Mouse (Mus musculus) frontal cortex, postnatal 25 days (tissue): Measurements from ENCODE around the gene Fam83f.
"Not testable (repeated sequence)": the region's sequence is repeated elsewhere in the genome, so short reads cannot be mapped to it uniquely, and the experiment has no call there.

Experiments
- DNase-seq, 2 experiments: peaks; one replicate each; pipeline ENCODE4 v3.0.0; 2022; ENCODE audit warnings: low spot score in 2 of 2

Fam83f gene

DNA sequence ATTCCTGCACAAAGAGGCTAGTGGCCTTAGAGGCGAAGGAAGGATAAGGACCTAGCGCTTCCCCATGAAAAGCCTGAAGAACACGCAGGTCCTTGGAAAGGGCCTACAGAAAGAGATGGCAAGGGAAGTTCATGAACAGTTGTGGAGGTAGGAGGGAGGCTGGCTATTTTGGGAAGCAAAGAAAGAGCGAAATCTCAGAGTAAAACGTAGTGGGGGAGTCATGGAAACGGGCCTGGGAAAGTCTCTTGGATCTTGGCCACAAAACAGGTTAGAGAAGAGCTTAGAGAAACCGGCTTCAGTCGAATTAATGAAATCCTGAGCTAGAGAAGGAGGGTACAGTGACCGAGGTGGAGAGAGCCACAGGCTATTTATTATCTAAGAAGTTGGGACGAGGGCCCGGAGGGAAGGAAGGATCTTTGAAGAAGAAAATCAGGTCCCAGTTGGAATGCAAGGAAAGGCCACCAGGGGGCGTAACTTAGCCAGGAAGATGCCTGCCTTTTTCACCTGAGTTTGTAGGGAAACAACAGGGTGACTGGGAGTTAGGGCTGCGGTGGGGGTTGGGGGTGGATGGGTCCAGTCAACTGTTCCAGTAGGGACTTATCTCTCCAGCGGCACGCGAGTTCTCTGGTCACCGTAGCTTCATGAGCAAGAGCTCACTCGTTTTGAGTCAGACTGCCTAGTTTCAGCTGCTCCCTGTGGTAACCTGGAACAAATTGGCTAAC, 34.3 kb downstream of the Fam83f start:
- DNase-seq: peak; percentile 83 to 84

DNA sequence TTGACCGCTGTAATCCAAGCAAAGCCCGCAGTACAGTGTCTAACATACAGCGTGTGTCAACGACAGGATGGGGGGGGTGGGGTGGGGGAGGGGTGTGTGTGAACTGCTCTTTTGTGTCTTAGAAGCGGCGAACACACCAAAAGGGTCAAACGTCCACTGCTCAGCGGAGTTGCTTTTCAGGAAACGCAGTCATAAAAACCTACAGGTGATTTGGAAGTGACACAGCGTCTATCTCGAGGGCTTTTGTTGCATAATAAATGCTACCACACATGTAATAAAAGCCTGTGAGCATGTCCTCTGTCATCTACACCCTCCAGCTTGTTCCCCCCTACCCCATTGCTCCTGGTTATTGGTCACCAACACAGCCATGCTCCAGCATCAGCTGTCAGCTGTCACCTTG, 34.9 kb downstream of the Fam83f start:
- DNase-seq: no peak

DNA sequence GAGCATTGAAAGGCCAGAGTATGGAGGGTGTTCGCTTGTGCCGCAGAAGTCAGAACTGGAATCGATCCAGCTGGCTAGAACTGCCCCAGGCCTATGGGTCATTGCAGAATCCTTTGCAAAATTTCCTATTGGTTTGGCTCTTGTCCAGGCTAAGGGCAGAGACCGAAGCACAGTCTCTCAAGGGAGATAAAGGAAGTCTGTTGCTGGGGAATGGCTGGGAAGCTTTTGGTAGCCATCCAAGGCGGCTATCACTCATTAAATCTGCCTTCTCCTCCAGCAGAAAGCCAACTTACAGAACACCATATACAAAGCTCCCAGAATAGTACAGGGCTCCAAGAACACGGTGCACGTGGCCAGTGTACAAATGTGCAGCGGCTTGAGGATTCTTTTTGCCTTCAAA, 35.4 kb downstream of the Fam83f start:
- DNase-seq: no peak

DNA sequence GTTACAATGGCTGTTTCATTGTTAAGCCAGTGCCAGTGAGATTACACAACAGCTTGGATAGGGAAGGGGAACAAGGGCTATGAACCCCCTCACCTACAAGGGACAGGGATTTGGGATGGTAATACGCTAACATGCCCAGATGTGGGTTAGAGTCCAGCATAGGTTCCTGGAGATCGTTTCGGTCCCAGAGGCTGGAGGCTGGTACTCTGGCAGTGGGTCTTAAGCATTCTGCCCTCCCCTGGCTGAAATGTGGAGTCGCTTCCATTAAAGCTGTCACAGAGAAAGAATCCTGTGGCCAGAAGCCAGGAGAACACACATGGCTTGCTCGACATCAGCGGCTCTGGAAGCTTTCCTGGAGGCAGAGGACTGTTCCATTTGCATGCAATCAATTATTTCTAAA, 37.9 kb downstream of the Fam83f start:
- DNase-seq: no peak

DNA sequence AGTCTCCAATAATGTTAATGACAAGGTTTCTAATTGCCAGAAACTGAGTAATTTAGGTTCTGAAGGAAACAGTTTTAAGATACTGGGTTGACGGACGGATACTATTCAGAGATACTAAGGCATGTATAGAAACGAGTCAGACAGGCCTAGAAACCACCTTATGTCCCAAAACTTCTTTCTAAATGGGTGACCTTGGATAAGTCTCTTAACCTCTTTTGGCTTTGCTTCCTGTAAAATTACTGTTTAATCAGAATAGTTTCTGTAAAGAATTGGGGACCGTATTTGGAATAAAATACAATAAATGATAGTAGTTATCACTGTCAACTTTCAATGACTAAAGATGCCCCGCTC, 38.6 kb downstream of the Fam83f start:
- DNase-seq: no peak

DNA sequence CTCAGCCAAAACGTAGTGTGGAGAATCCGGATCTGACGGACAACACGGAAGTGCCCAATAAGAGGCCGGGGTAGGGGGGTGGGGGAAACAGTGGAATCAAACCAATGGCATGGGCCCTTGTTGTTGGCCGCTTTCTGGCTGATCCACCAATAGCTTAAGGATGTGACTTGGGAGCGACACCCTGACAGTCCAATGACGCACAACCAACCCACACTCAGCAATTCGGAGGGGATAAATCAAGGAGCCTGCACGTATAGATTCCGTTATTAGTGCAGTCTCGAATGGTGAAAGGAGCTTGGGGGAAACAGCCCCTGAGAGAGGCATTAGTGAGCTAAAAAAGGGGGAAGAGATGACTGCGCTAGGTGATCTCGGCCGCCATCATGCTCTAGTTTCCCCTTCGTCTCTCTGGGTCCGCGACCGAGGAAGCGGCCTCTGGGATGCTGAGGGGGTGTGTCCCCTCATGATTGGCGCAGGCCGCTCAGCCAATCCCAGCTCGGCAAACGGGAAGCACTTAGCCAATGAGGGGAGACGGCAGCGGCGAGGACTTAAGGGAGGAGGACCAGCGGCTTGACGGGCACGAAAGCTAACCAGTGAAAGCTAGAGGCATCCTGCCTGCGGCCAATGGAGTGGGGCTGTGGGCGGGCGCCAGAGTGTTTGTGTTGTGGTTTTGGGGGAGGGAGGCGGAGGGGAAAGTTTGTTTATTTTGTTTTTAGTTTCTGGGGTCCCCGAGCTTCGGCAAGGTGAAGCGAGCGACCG, 39.1 kb downstream of the Fam83f start, which contains the start of gene Tnrc6b:
TSS of gene Tnrc6b (plus strand) at position 706 of the 756 bp plus-strand sequence.
- peak; percentile 96 to 97 for DNase-seq

DNA sequence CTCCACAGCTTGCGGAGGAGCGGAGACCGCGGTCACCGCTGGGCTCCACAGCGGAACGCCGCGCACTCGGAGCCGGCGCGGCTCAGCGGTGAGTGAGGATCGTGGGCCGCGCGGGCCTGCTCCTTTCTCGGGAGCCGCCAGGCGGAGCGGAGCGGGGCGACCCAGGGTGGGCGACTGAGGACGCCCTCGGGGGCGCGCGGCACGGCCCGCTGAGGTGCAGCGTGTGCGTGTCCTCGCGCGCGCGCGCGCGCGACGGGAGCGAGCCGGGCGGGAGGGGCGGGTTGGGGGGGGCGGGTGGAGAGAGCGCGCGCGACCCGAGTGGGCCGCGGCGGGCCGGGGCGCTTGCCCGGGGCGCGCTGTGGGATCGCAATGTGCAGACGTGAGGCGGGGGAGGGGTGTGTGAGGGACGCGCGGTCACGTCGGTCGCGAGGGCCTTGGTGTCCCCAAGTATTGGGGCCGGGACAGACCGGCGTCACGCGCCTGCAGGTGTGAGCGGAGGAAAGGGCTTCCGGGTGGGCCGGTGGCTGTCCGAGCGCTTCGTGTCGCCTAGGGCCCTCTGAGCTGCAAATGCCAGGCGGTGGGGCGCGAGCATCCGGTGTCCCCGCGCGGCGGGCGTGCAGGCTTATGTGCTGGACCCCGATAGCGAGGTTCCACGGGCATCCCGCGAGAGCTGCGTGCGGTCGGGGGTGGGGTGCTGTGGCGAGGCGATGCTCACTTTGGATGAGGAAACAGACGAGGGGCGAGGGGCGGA, 39.9 kb downstream of the Fam83f start:
- peak in 1 of 2 experiments; percentile 23 for DNase-seq

DNA sequence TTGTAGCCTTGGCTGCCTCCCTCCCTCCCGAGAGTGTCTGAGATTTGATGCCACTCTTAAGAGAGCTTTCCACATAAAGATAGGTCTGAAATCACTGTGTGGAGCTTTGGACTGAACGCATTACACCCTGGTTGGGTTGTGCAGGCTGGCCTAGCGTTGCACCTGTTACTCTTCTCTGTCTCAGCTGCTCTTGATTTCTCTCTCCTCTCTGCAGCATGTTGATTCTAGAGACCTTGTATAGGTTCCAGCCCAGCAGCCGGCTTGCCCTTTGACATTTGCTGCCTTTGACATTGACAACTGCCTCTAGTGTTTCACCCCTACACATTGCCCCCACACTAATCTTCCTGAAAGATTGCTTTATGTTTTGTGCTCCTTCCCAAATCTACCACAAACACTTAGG, 42.7 kb downstream of the Fam83f start:
- DNase-seq: no peak

DNA sequence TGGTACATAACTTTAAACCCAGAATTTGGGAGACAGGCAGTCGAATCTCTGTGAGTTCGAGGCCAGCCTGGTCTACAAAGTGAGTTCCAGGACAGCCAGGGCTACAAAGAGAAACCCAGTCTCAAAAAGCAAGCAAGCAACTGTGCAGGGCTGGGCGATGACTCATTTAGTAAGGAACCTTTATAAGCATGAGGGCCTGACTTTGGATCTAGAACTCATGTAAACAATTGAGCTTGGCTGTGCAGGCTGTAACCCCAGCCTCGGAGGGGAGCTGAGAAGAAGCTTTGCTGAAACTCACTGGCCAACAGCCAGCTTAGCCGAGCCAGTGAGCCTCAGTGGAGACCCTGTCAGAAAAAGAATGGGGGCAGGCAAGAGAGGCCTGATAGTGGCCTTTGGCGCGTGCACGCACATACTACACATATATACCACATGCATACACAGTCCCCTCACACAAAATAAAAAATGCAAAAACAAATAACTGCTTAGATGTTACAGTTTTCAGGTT, 45.0 kb downstream of the Fam83f start:
- DNase-seq: no peak

DNA sequence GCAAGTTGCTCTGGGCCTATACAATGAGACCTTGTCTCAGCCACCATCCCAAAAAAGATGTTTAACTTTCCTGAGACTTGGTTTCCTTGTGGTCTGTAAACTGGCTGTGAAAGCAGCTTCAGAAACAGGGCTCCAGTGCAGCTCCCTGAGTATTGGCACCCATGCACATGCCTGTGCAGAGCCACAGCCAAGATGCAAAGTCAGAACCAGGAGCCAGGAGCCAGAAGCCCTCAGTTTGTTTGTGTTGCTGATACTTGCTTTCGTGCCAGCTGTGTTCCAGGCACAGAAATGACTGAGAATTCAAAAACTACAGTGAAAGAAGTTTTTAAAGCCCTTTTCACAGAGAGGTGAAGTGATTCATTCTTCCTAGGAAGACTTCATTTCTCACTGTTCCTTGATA, 45.8 kb downstream of the Fam83f start:
- no peak for DNase-seq

DNA sequence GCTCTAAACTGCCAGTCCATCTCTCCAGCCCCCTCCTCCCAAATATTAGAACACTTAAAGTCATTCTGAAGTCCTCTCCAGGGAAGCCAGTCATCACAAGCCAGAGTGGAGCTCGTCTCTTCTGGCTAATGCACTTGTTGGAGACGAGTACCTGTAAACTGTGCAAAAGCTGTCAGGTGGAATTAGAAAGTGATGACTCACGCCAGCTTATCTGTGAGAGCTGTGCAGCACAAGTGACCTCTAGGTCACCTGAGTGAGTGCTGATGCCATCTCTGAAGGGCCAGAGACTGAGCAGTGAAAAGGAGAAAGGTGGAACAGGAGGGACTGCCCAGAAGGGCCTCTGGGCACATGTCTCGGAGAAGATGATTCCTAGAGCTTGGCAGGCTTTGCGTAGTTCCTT, 48.6 kb downstream of the Fam83f start:
- DNase-seq: no peak

DNA sequence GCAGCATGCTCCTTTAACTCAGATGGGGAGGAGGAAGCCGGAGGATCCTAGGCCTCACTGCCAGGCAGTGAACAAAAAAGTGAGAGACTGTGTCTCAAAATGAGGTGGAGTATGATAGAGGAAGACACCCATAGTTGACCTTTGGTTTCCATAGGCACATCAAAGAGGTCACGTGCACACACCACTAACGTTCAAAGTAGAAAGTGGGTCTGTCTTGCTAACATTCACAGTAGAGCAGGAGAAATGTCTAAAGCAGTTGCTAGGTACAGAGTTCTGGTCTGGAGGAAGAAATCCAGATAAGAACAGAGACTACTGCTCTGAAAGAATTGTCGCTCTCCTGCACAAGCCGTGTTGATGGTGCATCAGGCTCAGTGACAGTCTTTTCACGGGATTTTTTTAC, 50.2 kb downstream of the Fam83f start:
- no peak for DNase-seq

DNA sequence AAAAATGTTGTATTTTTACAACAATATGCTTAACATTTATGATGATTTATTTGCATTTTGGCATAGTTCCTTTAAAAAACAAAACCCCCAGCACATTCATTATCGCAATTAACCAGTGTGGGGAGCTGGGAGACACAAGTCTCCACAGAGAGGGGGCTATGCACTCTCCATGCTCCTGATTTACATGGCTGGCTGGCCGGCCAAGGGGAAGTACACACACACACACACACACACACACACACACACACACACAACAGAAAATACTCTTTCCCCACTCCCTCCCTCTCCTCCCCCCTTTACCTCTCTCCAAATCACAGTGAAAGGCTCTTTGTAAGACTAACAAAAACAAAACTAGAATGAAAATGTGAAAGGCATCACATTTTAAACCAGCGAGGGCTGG, 50.7 kb downstream of the Fam83f start:
- DNase-seq: no peak

DNA sequence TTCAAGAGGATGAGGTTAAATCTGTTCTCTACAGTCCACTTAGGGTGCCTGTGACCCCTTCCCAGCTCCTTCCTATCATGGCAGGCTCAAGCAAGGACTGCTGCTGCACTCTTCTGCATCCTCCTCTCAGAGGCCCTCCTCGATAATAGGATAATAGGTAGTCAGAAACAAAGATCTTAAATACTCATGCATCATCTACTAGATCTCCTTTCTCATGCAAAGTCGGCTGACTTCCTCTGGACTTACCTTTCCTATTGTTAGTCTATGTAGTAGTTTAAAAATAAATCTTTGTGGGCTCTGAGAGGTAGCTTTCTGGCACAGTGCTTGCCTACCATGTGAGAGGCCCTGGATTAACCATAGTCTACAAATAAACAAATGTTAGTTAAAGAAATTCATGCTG, 57.8 kb downstream of the Fam83f start:
- no peak for DNase-seq

DNA sequence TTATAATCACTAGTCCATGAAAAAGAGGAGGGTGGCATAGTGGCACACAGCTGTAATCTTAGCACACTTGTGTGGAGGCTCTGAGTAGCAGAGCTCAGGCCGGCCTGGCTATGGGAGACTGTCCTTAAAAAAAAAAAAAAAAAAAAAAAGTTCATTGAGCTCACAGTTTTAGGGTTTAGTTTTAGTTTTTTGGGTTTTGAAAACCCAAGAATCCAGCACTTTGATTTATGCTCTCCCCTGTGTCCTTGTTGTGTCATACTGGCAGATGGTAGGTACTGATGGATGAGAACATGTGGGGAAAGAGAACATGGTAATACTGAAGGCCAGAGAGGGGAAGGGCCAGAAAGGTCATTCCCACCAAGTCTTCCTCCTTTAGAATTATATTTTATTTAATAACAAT, 59.4 kb downstream of the Fam83f start:
- no peak for DNase-seq

DNA sequence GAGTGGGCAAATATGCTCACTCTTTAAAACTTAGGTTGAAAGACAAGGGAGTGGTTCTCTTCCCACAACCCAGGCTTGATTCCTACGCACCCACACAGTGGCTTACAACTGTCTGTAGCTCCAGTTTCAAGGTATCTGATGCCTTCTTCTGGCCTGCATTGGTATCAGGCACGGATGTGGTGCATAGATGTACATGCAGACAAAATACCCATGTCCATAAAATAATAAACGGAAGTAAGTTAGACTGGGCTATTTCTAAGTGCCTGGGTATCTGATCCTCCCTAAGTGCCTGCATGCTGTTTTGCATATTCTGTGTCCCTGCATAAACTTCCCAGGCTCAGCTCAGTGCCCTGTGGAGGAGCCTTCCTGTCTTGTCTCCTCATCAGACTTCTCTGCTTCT, 59.9 kb downstream of the Fam83f start:
- no peak for DNase-seq

DNA sequence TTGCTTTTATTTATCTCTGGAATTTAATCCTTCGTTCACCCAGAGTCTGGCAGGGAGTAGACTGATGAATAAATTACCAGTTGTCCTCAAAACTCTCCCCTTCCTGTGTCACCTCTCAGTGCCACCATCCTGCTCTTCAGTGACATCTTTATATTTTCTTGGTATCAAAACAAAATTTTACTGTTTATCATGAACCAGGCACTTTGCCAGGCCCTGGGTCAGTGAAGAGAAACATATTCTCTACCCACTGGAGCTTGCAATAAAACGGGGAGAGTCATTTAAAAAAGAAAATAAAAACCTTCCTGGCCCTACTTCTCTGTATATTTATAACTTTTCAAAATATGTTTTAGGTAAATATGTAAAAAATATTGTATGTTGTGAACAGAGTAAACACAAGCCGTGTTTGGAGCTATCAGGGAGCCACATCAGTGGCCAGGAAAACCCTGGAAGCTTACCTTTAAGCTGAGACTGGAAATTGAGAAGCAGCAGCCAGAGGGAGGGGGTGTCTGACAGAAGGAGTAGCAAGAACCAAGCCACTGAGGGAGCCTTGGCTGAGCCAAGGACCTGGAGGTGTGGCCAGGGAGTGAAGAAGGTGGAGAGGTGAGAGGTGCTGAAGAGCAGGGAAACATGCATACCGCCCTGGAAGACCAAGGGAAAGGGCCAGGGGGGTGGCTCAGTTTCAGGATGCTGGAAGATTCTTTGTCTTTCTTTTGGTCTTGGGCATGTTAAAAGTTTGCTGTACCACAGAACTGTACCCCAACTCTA, 60.8 kb downstream of the Fam83f start:
- no peak for DNase-seq

DNA sequence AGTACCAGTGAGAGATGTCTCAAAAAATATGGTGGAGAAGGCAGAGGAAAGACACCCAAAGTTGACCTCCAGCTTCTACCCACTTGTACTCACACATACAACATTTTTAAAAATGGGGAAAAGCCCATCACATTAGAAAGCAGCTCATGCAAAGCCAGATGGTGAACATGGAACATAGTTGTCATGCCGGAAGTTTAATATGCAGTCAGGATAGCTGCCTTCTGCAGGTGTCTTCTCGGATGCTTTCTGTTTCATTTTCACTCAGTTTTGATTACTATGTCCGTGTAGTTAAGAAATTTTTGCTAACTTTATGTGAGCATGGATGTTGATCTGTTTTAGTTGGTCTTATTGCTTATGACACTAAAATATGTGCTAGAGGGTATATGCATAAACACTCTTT, 63.7 kb downstream of the Fam83f start:
- no peak for DNase-seq

DNA sequence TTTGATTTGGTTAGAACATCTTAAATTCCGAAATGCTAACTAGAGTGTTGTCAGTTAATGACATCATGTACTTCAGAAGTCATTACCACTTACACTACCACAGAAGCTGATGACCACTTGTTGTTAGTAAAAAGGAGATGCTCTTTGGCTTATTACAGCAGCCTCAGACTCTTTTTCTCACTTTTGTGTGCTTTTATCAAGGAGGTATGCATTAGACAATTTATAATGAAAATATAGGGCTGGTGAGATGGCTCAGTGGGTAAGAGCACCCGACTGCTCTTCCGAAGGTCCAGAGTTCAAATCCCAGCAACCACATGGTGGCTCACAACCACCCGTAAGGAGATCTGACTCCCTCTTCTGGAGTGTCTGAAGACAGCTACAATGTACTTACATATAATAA, 64.1 kb downstream of the Fam83f start:
- DNase-seq: not testable (repeated sequence)

DNA sequence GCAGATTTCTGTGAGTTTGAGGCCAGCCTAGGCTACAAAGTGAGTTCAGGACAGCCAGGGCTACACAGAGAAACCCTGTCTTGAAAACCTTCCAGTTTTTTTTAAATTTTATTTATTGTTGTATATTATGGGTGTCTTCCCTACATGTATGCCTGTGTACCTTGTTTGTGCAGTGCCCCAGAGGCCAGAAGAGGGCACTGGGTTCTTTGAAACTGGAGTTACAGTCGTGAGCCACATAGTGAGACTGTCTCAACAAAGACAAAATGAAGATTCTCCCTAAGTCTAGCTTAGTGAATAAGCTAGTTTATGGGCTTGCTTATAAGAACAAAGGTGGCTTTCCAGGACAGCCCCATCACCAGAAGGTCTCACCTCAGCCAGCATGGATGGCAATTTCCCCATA, 64.9 kb downstream of the Fam83f start:
- DNase-seq: no peak

DNA sequence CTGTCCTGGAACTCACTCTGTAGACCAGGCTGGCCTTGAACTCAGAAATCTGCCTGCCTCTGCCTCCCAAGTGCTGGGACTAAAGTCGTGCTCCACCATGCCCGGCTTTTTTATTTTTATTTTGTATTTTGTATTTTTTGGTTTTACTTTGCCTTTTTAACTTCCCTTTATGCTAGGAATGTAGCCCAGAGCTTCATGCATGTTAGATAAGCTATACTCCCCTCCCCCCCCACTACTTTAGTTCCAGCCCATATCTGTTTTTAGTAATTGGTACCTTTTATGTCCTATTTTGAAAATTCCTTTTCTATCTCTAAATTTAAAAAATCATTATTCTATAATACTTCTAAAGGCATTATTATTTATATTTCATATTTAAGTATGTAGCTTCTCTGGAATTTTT, 66.6 kb downstream of the Fam83f start:
- DNase-seq: no peak

DNA sequence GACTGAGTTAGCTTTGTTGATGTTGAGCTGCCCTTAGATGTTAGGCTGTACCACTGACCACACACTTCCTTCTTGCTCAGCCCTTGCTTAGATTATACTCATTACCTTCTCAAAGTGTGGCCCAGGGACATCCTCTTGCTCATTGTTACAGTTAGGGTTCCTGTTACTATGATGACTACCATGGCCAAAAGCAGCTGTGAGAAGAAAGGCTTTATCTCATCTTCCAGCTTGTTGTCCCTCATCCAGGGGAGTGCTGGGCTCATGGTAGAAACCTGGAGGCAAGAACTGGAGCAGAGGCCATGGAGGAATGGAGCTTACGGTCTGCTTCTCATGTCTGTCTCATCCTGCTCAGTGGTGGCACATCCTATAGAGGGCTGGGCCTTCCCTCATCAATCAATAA, 68.3 kb downstream of the Fam83f start:
- DNase-seq: no peak
